Mouse (Mus musculus): ENCODE measurements around the gene Pah.

GRCm38 (mm10) chr10:87602151-87602550, 80.6 kb downstream of the Pah start:
- TF ChIP-seq GATA1 (IDR thresholded peaks at IDR 0.05; ENCODE audit: low read length) (no peak), TAL1 (IDR thresholded peaks at IDR 0.05; ENCODE audit: low read length) (no peak)

All from erythroblast, embryonic 14.5 days (primary cell).